8 mouse cellular contexts compared by ENCODE assay signal in the genomic region with DNA sequence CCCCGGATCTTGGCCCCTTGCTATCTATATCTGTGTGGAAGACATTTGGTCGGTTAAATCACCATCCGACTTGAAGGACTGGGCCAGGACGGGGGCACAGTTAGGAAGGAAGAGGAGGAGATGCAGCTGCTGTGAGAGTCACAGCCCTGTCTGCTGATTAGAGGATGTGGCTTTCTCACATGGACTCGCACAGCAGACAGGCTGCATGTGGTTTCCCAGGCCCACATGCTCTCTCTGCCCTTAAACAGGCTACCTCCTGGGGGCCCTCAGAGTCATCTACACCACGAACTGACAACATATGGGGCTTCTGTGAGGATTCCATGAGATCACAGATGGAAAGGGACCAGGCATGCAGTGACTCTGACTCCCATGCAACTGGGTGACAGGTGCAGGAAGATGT.
DNase-seq lines count a peak whose midpoint lies in the region; ATAC-seq and TF ChIP-seq lines count a peak whose summit lies in the region.

No protein-coding gene starts in this region.

- no peak overlapping the region for H3K4me2 ChIP-seq in liver, embryonic 15.5 days

- TF ChIP-seq CTCF in bone marrow macrophage, adult 2 months (IDR thresholded peaks at IDR 0.05; ENCODE audit: low read depth, low read length), result no peak

- no peaks in the 10 kb centered on the region for H3K27me3 ChIP-seq in liver, embryonic 15.5 days
- peaks cover 4% of the 10 kb centered on the region; the same call in 1 of the 2 replicates for H3K27me3 ChIP-seq in hindbrain, embryonic 10.5 days (ENCODE audit: insufficient read depth, poor library complexity, severe bottlenecking)

- H3K4me3 ChIP-seq in bone marrow macrophage, adult 2 months (ENCODE audit: insufficient read depth, low read length), result no peak overlapping the region
- no peak overlapping the region for H3K4me3 ChIP-seq in liver, embryonic 15.5 days (replicated peaks)
- H3K4me3 ChIP-seq in hindbrain, embryonic 10.5 days, result no peak overlapping the region

- H3K9me3 ChIP-seq in liver, embryonic 15.5 days (replicated peaks), result no peaks in the 10 kb centered on the region
- H3K9me3 ChIP-seq in hindbrain, embryonic 10.5 days, result no peaks in the 10 kb centered on the region

- ATAC-seq in liver, embryonic 15.5 days (ENCODE audit: insufficient read depth), result peak; percentile 42; the same call in 1 of the 2 replicates
- no peak for ATAC-seq in erythroblast, adult 5-6 weeks (replicated peaks; ENCODE audit: low FRiP score, poor library complexity, severe bottlenecking)

- peak; percentile 18 for DNase-seq in kidney, postnatal 14 days
- no peak for DNase-seq in kidney, adult 11 months
- DNase-seq in spleen, postnatal 10 days (ENCODE audit: low spot score in 2 of 2), result peak; percentile 22 to 54
- no peak for DNase-seq in adrenal gland, postnatal 10 days
- DNase-seq in hindbrain, embryonic 10.5 days (ENCODE audit: low spot score), result no peak

- TF ChIP-seq POLR2A in bone marrow macrophage, adult 2 months (IDR thresholded peaks at IDR 0.05; ENCODE audit: borderline replicate concordance, low read depth, low read length), result no peak

- peaks cover 15% of the 10 kb centered on the region for H3K4me1 ChIP-seq in bone marrow macrophage, adult 2 months (ENCODE audit: control insufficient read depth, insufficient read depth, low read length)
- H3K4me1 ChIP-seq in liver, embryonic 15.5 days (replicated peaks), result no peaks in the 10 kb centered on the region
- no peaks in the 10 kb centered on the region for H3K4me1 ChIP-seq in hindbrain, embryonic 10.5 days (replicated peaks)

- peak overlapping the region; percentile 57 for H3K27ac ChIP-seq in bone marrow macrophage, adult 2 months (ENCODE audit: insufficient read depth, low read depth, low read length)
- no peak overlapping the region for H3K27ac ChIP-seq in liver, embryonic 15.5 days (replicated peaks)
- no peak overlapping the region for H3K27ac ChIP-seq in hindbrain, embryonic 10.5 days

- H3K9ac ChIP-seq in liver, embryonic 15.5 days, result no peak overlapping the region

- 4% methylated on average over 6 of the region's 6 CpGs for WGBS in liver, embryonic 15.5 days (ENCODE audit: insufficient replicate concordance)
- 72% methylated on average over 6 of the region's 6 CpGs for WGBS in hindbrain, embryonic 10.5 days

- H3K36me3 ChIP-seq in liver, embryonic 15.5 days (replicated peaks), result no peaks in the 10 kb centered on the region
- H3K36me3 ChIP-seq in hindbrain, embryonic 10.5 days, result no peaks in the 10 kb centered on the region

Comparison
In these comparisons a context has a peak if more than half of its experiments do, and no peak if none do; other contexts are left out.
1. DNase-seq: peak in kidney, postnatal 14 days (single experiment) and spleen, postnatal 10 days (2 of 2); none in kidney, adult 11 months (single experiment), adrenal gland, postnatal 10 days (single experiment) and hindbrain, embryonic 10.5 days (single experiment).